Mouse (Mus musculus): ENCODE measurements around the gene Tbc1d10b.

GRCm38 (mm10) chr7:127152464-127152863, 55.8 kb downstream of the Tbc1d10b start:
- TF ChIP-seq CTCF (IDR thresholded peaks at IDR 0.05; ENCODE audit: borderline replicate concordance, control insufficient read depth, extremely low read depth, insufficient read depth, low read length, poor library complexity) (no peak), POLR2A (IDR thresholded peaks at IDR 0.05; ENCODE audit: control insufficient read depth, extremely low read depth, insufficient read depth, low read length, poor library complexity) (no peak)
